Mouse (Mus musculus) midbrain, embryonic 16.5 days (tissue): ENCODE measurements around the gene Tmem28. TPM values are rescaled to one million over a fixed set of nuclear protein-coding genes. Genes with fewer than 3 reads are reported as not detected.

Source experiments
- ATAC-seq: fragments of 200-750 bp; cut with Nextera tagmentation; 2 replicates; pipeline ENCODE4 v1.8.0; 2017; ENCODE audit warnings: moderate TSS enrichment
- H3K27ac ChIP-seq: fragments of 300-500 bp; sonication (generic); 2 replicates; pipeline ENCODE4 v1.5.1; 2014; ENCODE audit warnings: mild to moderate bottlenecking, low read length, mixed read lengths
- H3K27me3 ChIP-seq: fragments of 300-500 bp; sonication (generic); 2 replicates; pipeline ENCODE4 v1.6.1; 2014; ENCODE audit warnings: low read depth, low read length, mixed read lengths; ENCODE audit not compliant: control insufficient read depth, insufficient read depth
- H3K36me3 ChIP-seq: fragments of 300-500 bp; sonication (generic); 2 replicates; pipeline ENCODE4 v1.6.1; 2014; ENCODE audit warnings: mild to moderate bottlenecking, low read length, moderate library complexity, mixed read lengths; ENCODE audit not compliant: control insufficient read depth, insufficient read depth
- H3K4me1 ChIP-seq: fragments of 300-500 bp; sonication (generic); 2 replicates; pipeline ENCODE4 v1.6.1; 2014; ENCODE audit warnings: mild to moderate bottlenecking, low read length, mixed read lengths; ENCODE audit not compliant: control insufficient read depth, insufficient read depth
- H3K4me2 ChIP-seq: fragments of 300-500 bp; sonication (generic); 2 replicates; pipeline ENCODE4 v1.6.1; 2014; ENCODE audit warnings: mild to moderate bottlenecking, low read length, mixed read lengths
- H3K4me3 ChIP-seq: fragments of 300-500 bp; sonication (generic); 2 replicates; pipeline ENCODE4 v1.5.1; 2014; ENCODE audit warnings: low read depth, mild to moderate bottlenecking, low read length, moderate library complexity, mixed read lengths
- H3K9ac ChIP-seq: fragments of 300-500 bp; sonication (generic); 2 replicates; pipeline ENCODE4 v1.6.1; 2014; ENCODE audit warnings: low read depth, low read length, mixed read lengths
- H3K9me3 ChIP-seq: fragments of 300-500 bp; sonication (generic); replicated peaks from 2 replicates; pipeline ENCODE4 v1.6.1; 2014; ENCODE audit warnings: mild to moderate bottlenecking, low read length, mixed read lengths; ENCODE audit not compliant: control insufficient read depth, poor library complexity, severe bottlenecking
- WGBS: fragments of 180-500 bp; shearing (Covaris S2); extraction: QIAGEN DNeasy Blood & Tissue Kit; methylation state at CpG from one replicate; pipeline ENCODE4 v1.1.7; 2014; 5-methylcytosine and 5-hydroxymethylcytosine counted together
- polyA plus RNA-seq: library from polyadenylated mRNA; unstranded; fragments of >200 nt; fragmentation: Nextera tagmentation; extraction: Ambion mirVana; gene quantifications from 2 replicates; pipeline ENCODE4 v1.2.1, GENCODE M21; 2015

Gene Tmem28
- polyA plus RNA-seq, 1 experiment from 2014 or later: 1.5 TPM

GRCm38 (mm10) chrX:99872228-99872627 is 51.4 kb downstream of the Tmem28 start:
- no peaks in the 10 kb centered on the region for H3K4me1 ChIP-seq
- no peaks in the 10 kb centered on the region for H3K9me3 ChIP-seq
- no peak overlapping the region for H3K27ac ChIP-seq
- H3K4me3 ChIP-seq: no peak overlapping the region
- no peak for ATAC-seq
- H3K36me3 ChIP-seq: no peaks in the 10 kb centered on the region
- H3K4me2 ChIP-seq: no peak overlapping the region
- no peaks in the 10 kb centered on the region; the same call in 1 of the 2 replicates for H3K27me3 ChIP-seq
- H3K9ac ChIP-seq: no peak overlapping the region
- 83% methylated on average over 4 of the region's 4 CpGs for WGBS

GRCm38 (mm10) chrX:99872632-99873201 is 51.9 kb downstream of the Tmem28 start:
- ATAC-seq: no peak
- no peak overlapping the region for H3K4me2 ChIP-seq
- H3K27ac ChIP-seq: no peak overlapping the region
- no peaks in the 10 kb centered on the region for H3K9me3 ChIP-seq
- H3K36me3 ChIP-seq: no peaks in the 10 kb centered on the region
- 83% methylated on average over 3 of the region's 3 CpGs for WGBS
- no peaks in the 10 kb centered on the region; the same call in 1 of the 2 replicates for H3K27me3 ChIP-seq
- H3K9ac ChIP-seq: no peak overlapping the region
- H3K4me3 ChIP-seq: no peak overlapping the region
- H3K4me1 ChIP-seq: no peaks in the 10 kb centered on the region

DNA sequence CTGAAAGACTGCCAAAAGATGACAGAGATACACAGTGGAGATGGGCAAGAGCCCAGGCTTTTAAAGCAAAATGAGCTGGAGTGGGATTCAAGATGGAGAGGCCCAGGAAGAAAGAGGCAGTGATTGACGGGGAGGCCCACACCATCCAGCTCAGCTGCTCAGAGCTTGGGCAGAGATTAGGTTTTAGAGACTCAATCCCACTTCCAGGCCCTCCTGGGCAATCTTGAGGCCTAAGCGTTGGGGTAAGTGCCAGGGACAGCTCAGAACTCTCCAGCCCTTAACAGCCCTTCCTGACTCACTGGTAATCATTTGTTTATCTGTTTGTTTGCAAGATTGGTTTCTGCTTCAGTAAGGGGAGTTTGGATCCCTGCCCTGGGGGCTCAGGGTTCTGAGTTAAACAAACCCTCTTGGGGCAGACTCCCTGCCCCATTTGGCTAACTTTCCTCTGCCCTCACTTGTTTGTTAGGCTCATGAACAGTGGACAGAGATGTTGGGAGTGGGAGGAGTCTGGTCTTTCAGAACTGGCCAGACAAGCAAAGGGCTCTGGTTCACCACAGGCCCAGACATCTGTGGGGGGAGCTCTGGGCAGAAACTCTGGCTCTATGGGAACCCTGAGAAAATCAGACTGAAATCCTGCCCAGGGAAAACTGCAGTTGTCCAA is 52.6 kb downstream of the Tmem28 start:
- ATAC-seq: no peak; the same call in 1 of the 2 replicates
- 72% methylated on average over 2 of the region's 2 CpGs for WGBS

DNA sequence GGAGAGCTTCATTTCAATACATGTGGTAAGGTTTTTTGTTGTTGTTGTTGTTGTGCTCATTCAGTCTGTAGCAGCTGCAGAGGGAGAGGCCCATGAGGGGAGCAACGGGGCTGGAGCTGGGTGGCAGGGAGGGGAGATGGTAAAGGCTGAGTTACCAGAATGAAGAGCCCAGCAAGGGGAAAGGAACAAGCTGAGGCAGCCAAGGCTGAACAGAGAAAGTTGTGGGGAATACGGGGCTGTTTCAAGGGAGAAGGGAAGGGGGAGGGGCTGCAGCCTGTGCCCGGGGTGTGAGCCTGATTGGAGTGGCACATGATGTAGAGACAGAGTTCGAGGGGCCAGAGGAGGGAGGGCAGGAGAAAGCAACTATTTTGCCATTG is 53.1 kb downstream of the Tmem28 start:
- H3K9ac ChIP-seq: no peak overlapping the region
- no peaks in the 10 kb centered on the region; the same call in 1 of the 2 replicates for H3K27me3 ChIP-seq
- no peak overlapping the region for H3K4me3 ChIP-seq
- 34% methylated on average over 4 of the region's 4 CpGs for WGBS
- no peak overlapping the region for H3K27ac ChIP-seq
- H3K4me1 ChIP-seq: no peaks in the 10 kb centered on the region
- no peak overlapping the region for H3K4me2 ChIP-seq
- no peaks in the 10 kb centered on the region for H3K9me3 ChIP-seq
- ATAC-seq: no peak
- no peaks in the 10 kb centered on the region for H3K36me3 ChIP-seq

More for the DNA sequence above, 52.6 kb downstream of the Tmem28 start:
- Histone ChIP-seq H3K4me3 (no peak overlapping the region), H3K4me2 (no peak overlapping the region), H3K36me3 (no peaks in the 10 kb centered on the region), H3K9ac (no peak overlapping the region), H3K27me3 (no peaks in the 10 kb centered on the region; the same call in 1 of the 2 replicates), H3K4me1 (no peaks in the 10 kb centered on the region), H3K9me3 (no peaks in the 10 kb centered on the region), H3K27ac (no peak overlapping the region)

DNA sequence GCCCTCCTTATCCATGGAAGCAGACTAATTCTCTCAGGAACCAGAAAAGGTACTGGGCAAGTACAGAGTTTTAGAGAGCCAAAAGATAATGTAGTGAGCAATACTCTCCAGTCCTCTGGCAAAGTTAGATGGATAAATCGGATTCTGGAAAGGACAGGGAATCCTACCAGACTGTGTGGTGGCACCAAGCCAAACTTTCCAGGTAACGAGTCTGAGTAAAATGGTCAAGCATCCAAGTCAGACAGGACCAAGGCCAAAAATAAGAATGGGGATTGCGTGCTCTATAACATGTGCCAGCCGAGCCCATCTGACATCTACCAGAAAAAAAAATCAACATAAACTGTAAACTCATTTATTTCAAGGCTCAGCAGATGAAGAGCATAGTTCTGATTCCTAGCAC is 56.0 kb downstream of the Tmem28 start:
- no peaks in the 10 kb centered on the region for H3K4me1 ChIP-seq
- H3K36me3 ChIP-seq: no peaks in the 10 kb centered on the region
- H3K9ac ChIP-seq: no peak overlapping the region
- no peak overlapping the region for H3K4me2 ChIP-seq
- no peaks in the 10 kb centered on the region for H3K9me3 ChIP-seq
- no peak for ATAC-seq
- no peaks in the 10 kb centered on the region; the same call in 1 of the 2 replicates for H3K27me3 ChIP-seq
- 81% methylated on average over 4 of the region's 4 CpGs for WGBS
- H3K27ac ChIP-seq: no peak overlapping the region
- no peak overlapping the region for H3K4me3 ChIP-seq

GRCm38 (mm10) chrX:99883396-99883795 is 62.6 kb downstream of the Tmem28 start:
- Histone ChIP-seq H3K27me3 (no peaks in the 10 kb centered on the region; the same call in none of the 2 replicates), H3K27ac (no peak overlapping the region), H3K4me2 (no peak overlapping the region), H3K9ac (no peak overlapping the region), H3K36me3 (no peaks in the 10 kb centered on the region), H3K4me1 (no peaks in the 10 kb centered on the region), H3K4me3 (no peak overlapping the region), H3K9me3 (no peaks in the 10 kb centered on the region)
- ATAC-seq: no peak
- WGBS: 33% methylated on average over 2 of the region's 2 CpGs

Other genes with a start within 250 kb of the Tmem28 start
- gene Eda, start 154.6 kb downstream of the Tmem28 start, polyA plus RNA-seq: 2.0 and 2.2 TPM in 2 replicates